Mouse (Mus musculus) embryonic fibroblast, embryonic 13.5 days (primary cell): ENCODE measurements around the gene Bcdin3d. TPM values are rescaled to one million over a fixed set of nuclear protein-coding genes. Genes with fewer than 3 reads are reported as not detected.

Experiments used
- H3K27ac ChIP-seq: 2 replicates; pipeline ENCODE4 v1.5.1; 2012; ENCODE audit warnings: low read length, control low read depth, inconsistent platforms; ENCODE audit not compliant: insufficient read depth
- H3K4me1 ChIP-seq: 2 replicates; pipeline ENCODE4 v1.6.1; 2011; ENCODE audit warnings: low read length; ENCODE audit not compliant: control insufficient read depth, insufficient read depth
- H3K4me3 ChIP-seq: 2 replicates; pipeline ENCODE4 v1.5.1; 2011; ENCODE audit warnings: mild to moderate bottlenecking, control low read depth, low read length; ENCODE audit not compliant: insufficient read depth
- CTCF ChIP-seq: IDR thresholded peaks from 2 replicates; pipeline ENCODE4 v1.5.1; 2011; ENCODE audit warnings: mild to moderate bottlenecking, control low read depth, low read length, moderate library complexity, borderline replicate concordance; ENCODE audit not compliant: insufficient read depth
- POLR2A ChIP-seq: IDR thresholded peaks from 2 replicates; pipeline ENCODE4 v1.6.1; 2011; ENCODE audit warnings: low read depth, mild to moderate bottlenecking, control low read depth, low read length, moderate library complexity
- polyA plus RNA-seq: library from polyadenylated mRNA; stranded (reverse); fragments of >200 nt; gene quantifications from 2 replicates; pipeline ENCODE4 v1.2.4, GENCODE M21; 2011; ENCODE audit warnings: low read depth; ENCODE audit not compliant: missing spikeins, insufficient read length

The Bcdin3d gene
- polyA plus RNA-seq, 1 experiment: 5.8 TPM

DNA sequence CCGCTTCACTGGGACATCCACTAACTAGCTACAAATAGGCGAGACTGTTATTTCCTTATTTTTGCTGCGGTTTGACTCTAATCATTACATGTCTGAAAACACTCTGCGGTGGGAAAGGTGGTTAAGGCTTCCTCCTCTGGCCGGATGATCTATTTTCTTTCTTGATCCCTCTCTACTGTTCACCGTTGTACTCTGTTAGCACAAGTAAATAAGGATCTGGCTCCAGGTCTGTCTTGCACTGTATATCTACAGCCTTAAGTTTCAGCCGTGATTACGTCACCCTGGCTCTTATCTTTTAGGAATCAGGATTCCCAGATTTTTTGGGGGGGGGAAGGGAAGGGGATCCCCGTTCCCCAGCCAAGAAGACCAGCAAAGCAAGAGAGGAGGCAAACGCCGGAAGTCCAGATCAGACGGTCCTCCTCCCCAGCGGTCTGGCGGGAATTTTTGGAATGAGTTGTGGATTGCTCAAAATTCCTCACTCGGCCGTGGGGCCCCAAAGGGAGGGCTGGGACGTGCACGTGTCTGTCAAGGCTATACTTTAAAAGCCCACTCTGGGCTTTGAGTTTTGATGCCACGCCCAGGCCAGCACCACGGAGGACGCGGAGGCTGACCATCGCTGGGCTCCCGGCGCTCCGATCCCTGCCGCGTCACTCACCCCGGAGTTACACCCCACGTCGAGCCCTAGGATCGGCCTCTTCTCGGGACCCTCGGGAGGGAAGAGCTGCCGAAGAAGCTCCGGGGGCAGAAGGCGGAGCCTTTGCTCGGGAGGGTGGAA, 542 bp downstream of the Bcdin3d start:
- H3K27ac ChIP-seq: peak overlapping the region; percentile 84
- H3K4me3 ChIP-seq: peak overlapping the region; percentile 63
- no peak for TF ChIP-seq CTCF
- TF ChIP-seq POLR2A: peak; percentile 48; the same call in 1 of the 2 replicates
- H3K4me1 ChIP-seq: no peaks in the 10 kb centered on the region

DNA sequence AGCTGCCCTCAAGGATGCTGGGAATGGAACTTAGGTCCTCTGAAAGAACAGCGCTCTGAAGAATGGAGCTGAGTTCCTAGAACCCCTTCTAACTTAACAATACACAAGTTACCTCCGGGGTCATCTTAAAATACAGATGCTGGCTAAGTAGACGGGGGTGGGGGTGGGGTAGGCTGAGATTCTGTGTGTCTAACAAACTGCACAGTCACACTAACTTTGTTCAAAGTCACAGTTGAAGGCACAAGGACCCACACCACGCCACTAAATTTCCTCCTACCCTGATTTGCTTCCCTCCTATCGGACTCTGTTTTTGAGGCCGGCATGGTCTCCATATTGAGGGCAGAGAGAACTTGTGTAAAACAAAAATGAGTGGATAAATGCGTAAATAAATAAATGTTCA, 1.6 kb downstream of the Bcdin3d start:
- TF ChIP-seq POLR2A (no peak), CTCF (no peak)
- Histone ChIP-seq H3K4me1 (no peaks in the 10 kb centered on the region), H3K27ac (no peak overlapping the region), H3K4me3 (no peak overlapping the region)

DNA sequence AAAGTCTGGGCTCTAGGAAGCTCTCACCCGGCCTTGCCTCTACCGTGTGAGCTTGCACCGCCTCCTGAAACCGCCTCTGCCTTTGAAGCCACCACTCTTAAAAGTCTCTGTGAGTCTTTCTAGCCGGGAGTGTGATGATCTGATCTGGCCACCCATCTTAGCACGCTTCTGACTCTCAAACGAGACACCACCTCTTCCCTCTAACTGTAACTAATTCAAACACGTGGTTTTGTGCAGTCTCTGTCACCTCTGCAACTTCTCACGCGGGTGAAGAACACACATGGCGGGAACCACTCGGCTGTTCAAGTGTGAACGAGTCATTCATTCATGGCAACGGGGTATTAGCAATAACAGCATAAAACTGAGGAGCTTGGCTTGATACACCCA, 2.9 kb downstream of the Bcdin3d start:
- TF ChIP-seq POLR2A: no peak
- TF ChIP-seq CTCF: no peak
- no peak overlapping the region for H3K27ac ChIP-seq

GRCm38 (mm10) chr15:99470971-99471676, 3.4 kb downstream of the Bcdin3d start:
- TF ChIP-seq POLR2A (no peak), CTCF (no peak)
- H3K4me3 ChIP-seq: no peak overlapping the region
- no peak overlapping the region for H3K27ac ChIP-seq
- H3K4me1 ChIP-seq: no peaks in the 10 kb centered on the region

More for the DNA sequence above, 2.9 kb downstream of the Bcdin3d start:
- H3K4me1 ChIP-seq: no peaks in the 10 kb centered on the region
- H3K4me3 ChIP-seq: no peak overlapping the region

DNA sequence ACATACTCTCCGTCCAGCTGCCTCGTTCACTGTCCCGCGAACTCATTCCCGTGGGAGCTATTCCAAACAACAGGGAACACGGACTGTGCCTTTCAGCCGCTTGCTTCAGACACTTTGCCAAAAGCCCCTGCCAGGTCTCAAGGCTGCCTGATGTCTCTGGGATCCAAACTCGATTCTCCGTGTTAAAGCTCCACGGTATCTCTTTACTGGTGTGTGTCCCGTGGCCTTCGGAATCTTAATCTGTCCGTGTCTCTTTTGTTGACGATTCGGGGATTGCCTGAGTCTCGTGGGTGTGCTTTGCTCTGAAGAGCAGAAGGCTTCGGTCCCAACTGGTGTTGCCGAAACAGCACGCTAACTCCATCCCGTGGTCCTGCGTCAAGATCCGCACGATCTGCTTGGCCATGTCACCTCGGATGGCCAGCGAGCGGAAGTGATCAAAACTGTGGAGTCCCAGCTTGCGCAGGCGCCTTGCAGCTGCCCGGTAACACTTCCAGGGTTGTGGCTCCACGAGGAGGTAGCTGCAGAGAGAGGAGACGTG, 4.2 kb downstream of the Bcdin3d start:
- Histone ChIP-seq H3K4me3 (no peak overlapping the region), H3K27ac (no peak overlapping the region), H3K4me1 (no peaks in the 10 kb centered on the region)
- no peak for TF ChIP-seq POLR2A
- TF ChIP-seq CTCF: no peak

GRCm38 (mm10) chr15:99469736-99470135, 4.8 kb downstream of the Bcdin3d start:
- TF ChIP-seq POLR2A (no peak), CTCF (no peak)
- H3K4me3 ChIP-seq: no peak overlapping the region
- H3K27ac ChIP-seq: no peak overlapping the region
- no peaks in the 10 kb centered on the region for H3K4me1 ChIP-seq

DNA sequence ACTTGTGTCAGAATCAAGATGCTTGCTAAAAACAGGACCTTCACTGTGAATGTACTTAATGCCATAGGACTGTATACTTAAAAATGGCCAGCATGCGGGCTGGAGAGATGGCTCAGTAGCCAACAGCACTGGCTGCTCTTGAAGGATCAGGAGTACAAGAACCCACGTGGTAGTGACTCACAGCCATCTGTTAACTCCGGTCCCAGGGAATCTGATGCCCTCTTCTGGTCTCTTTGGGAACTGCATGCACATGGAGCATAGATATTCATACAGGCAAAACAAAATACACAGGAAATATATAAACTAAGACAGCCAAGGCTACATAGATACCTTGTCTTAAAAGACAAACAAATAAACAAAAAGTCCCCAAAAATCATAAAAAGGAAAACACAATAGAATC, 5.5 kb downstream of the Bcdin3d start:
- Histone ChIP-seq H3K27ac (no peak overlapping the region), H3K4me1 (no peaks in the 10 kb centered on the region), H3K4me3 (no peak overlapping the region)
- TF ChIP-seq POLR2A: no peak
- no peak for TF ChIP-seq CTCF

GRCm38 (mm10) chr15:99463194-99463593, 11.3 kb downstream of the Bcdin3d start:
- Histone ChIP-seq H3K27ac (peak overlapping the region; percentile 13), H3K4me3 (no peak overlapping the region), H3K4me1 (0 out of 2 replicates have a peak, but pooled peaks cover 2% of the 10 kb centered on the region)
- TF ChIP-seq POLR2A: no peak
- TF ChIP-seq CTCF: no peak

DNA sequence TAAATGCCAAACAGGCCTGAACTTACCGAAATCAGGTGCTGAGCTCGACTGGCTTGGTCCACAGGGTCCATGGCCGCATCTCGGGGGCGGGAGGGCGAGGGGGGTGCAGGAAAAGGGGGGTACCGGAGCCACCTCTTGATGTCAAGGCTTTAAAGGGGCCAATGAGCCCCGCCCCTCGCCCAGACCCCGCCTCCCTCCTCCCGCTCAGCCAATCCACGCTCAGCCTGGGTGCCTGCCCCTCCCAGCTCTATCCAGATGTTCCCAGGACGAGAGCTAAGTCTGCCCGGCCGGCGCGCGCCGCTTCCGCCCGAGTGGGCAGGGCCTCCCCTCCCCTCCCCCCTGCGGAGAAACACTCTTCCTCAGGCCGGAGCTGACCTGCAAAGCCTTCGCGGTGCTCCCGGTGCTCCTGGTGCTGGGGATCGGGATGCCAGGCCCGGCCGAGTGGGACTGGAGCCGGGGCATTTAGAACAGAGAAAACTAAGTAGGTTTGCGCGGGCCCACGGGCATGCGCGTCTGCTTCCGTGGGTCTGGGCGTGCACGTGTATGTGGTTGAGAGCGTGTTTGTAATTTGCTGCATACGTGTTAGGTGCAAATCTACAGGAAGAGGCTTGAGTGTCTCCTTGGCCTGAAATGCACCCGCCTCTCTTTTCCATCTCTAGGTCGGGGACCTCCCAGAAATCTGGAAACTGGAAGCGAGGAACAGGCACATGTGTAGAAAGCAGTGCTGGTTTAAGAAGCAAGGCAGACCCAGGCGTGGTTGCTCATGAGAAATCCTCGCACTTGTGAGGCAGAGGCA, 16.7 kb downstream of the Bcdin3d start, which contains the start of gene Nckap5l:
TSS of gene Nckap5l (minus strand) at position 143 of the 796 bp plus-strand sequence.
- Histone ChIP-seq H3K4me3 (peak within 1 kb of the TSS; percentile 82), H3K27ac (peak within 1 kb of the TSS; percentile 55), H3K4me1 (0 out of 2 replicates have a peak, but pooled peaks cover 2% of the 10 kb centered on the region)
- no peak for TF ChIP-seq CTCF
- TF ChIP-seq POLR2A: peak; percentile 75
